Mouse (Mus musculus) R1 (cell line): ENCODE measurements around the gene Zkscan17.

Source experiments
- DNase-seq: peaks from one replicate; pipeline ENCODE4 v3.0.0-alpha.2; 2018; ENCODE audit warnings: low read depth, low spot score

Gene Zkscan17

GRCm38 (mm10) chr11:59456891-59457290, 69.7 kb downstream of the Zkscan17 start:
- DNase-seq = no peak

- DNase-seq = no peak
Observed at GRCm38 (mm10) chr11:59456346-59456745, 70.2 kb downstream of the Zkscan17 start.

DNA sequence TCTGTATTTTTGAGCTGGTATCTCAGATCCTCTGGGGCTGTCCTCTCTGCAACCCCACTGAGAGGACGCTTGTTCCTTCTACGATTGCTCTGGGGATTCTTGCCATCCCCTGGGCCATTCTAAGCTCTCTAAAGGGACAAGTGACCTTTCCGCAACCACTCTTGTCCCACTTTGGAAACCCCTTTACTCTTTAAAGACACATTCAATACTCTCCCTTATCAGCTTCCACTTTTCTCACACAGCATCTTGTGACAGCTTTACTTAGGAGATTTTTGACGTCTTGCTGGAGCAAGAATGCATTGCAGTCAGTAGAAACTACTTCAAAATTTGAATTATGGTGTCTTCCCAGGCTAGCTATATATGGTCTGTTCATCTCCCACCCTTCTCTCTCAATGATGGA, 75.5 kb downstream of the Zkscan17 start, which contains the start of gene Snap47:
Gene Snap47, minus strand, starts transcription at position 101 of the 400 bp plus-strand sequence.
- no peak for DNase-seq

DNA sequence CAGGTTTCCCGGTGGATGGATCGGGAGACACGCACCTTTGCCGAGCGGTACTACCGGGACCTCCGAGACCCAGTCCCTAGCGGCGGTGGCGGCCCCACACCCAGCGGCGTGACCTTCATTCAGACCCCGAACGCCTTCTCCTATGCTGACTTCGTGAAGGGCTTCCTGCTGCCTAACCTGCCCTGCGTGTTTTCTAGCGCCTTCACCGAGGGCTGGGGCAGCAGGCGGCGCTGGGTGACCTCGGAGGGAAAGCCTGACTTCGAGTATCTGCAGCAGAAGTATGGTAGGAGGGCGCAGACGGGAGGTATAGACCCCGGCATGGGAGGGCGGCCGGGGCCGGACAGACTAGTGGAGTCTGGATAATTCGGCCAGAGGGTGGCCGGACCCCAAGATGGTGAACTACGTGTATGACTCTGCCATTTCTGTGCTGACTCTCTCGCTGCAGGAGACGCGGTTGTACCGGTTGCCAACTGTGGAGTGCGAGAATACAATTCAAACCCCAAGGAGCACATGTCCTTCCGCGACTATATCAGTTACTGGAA, 76.2 kb downstream of the Zkscan17 start:
- no peak for DNase-seq

DNA sequence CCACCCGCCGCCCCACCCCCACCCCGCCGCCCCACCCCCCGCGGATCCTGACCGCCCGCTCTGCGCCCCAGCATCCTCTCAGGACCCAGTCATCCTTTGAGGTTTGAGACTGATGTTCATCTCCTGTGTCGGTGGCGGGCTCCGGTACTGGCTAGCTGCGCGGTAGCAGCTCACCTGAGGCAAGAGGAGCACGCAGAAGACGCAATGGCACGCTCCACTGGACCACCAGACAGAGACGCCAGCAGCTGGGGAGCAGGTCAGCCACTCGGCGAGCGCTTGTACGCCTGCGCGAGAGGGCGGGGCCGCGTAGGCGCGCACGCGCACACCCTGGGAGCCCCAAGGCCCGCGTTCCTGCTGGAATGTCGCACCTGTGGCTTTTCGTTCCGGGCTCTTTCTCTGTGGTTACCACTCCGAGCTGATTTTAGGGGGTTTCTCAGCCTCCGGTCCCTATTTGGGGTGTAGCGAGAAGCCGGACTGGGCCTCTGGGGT, 76.8 kb downstream of the Zkscan17 start, which contains the start of gene Jmjd4:
Gene Jmjd4, plus strand, starts transcription at position 305 of the 489 bp plus-strand sequence.
- peak; percentile 94 for DNase-seq

GRCm38 (mm10) chr11:59443102-59443501, 83.4 kb downstream of the Zkscan17 start:
- DNase-seq = peak; percentile 69

DNA sequence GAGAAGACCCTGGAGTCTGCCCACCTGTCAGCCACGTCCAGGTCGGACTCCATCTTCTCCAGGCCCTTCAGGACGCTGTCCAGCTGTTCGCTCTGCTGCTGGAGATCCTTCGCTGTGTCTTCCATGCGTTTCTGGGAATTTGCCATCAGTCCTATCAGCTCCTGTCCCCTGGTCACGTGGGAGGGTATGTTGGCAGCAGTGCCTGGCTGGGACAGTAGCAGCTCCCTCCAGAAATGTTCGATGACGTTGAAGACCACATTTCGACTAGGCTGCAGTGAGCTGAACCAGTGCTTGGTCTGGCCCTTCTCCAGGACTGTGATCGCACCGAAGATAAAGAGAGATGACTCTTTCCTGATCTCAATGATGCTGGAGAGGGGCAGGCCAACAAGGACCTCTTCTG, 88.6 kb downstream of the Zkscan17 start:
- DNase-seq = no peak
